Comparison of ENCODE assay signal across 9 mouse cellular contexts in genomic region chr5:75209966-75210365, GRCm38 (mm10). TPM values are rescaled to one million over a fixed set of nuclear protein-coding genes. Genes with fewer than 3 reads are reported as not detected.
DNase-seq lines count a peak whose midpoint lies in the region; TF ChIP-seq lines count a peak whose summit lies in the region.
"Had no signal": no experiment of that assay in that cellular context is flagged by ENCODE, and none has a peak within 500 bp of the region (broad histone marks: within the 10 kb centered on the region; RNA-seq: fewer than 3 reads in every experiment).

No protein-coding gene starts in this region.

- peak in 1 of 2 experiments; percentile 30 for DNase-seq in layer of hippocampus, adult 2 months (ENCODE audit: low spot score in 2 of 2)
- no peak for DNase-seq in layer of hippocampus, postnatal 36 days
- DNase-seq in R1 (ENCODE audit: low read depth, low spot score) (peak; percentile 87), MN1 (ENCODE audit: low spot score) (no peak)
- peak; percentile 24 for DNase-seq in embryo, embryonic 9.5 days (ENCODE audit: extremely low spot score)
- DNase-seq in lung, postnatal 36 days, result peak; percentile 58
- DNase-seq in urinary bladder, postnatal 14 days (ENCODE audit: low spot score), result no peak

- H3K27ac ChIP-seq in layer of hippocampus, adult 2 months, result no peak overlapping the region
- H3K27ac ChIP-seq: embryonic facial prominence, embryonic 15.5 days; limb, embryonic 12.5 days had no signal

- TF ChIP-seq CTCF in layer of hippocampus, adult 2 months (conservative IDR thresholded peaks at IDR 0.05), result peak; percentile 87

- H3K4me3 ChIP-seq in layer of hippocampus, adult 2 months, result no peak overlapping the region
- H3K4me3 ChIP-seq: embryonic facial prominence, embryonic 15.5 days; limb, embryonic 12.5 days had no signal

RNA-seq across cellular contexts. Expression of gene Pdgfra, which starts 57.9 kb away (rescaled TPM):
- total RNA-seq in layer of hippocampus, adult 2 months (2021), result 10 to 100 TPM; 40.4 to 40.5 TPM
- total RNA-seq in layer of hippocampus, postnatal 36 days (2021), result 10 to 100 TPM; 37.0 to 40.1 TPM

Comparison
In these comparisons a context has a peak if more than half of its experiments do, and no peak if none do; other contexts are left out.
1. DNase-seq: peak in R1 (single experiment), embryo, embryonic 9.5 days (single experiment) and lung, postnatal 36 days (single experiment); none in layer of hippocampus, postnatal 36 days (0 of 2), MN1 (single experiment) and urinary bladder, postnatal 14 days (single experiment).